Mouse (Mus musculus) midbrain, embryonic 15.5 days (tissue): ENCODE results near the gene Ush1g. TPM values are rescaled to one million over a fixed set of nuclear protein-coding genes. Genes with fewer than 3 reads are reported as not detected.

ENCODE experiments used
- ATAC-seq: fragments of 200-750 bp; cut with Nextera tagmentation; replicated peaks from 2 replicates; pipeline ENCODE4 v1.8.0; 2017; ENCODE audit warnings: moderate TSS enrichment
- H3K27ac ChIP-seq: fragments of 300-500 bp; sonication (generic); 2 replicates; pipeline ENCODE4 v1.5.1; 2015; ENCODE audit warnings: mild to moderate bottlenecking, inconsistent platforms
- H3K27me3 ChIP-seq: fragments of 300-500 bp; sonication (generic); replicated peaks from 2 replicates; pipeline ENCODE4 v1.6.1; 2015; ENCODE audit warnings: inconsistent platforms
- H3K36me3 ChIP-seq: fragments of 300-500 bp; sonication (generic); replicated peaks from 2 replicates; pipeline ENCODE4 v1.6.1; 2015; ENCODE audit warnings: inconsistent platforms
- H3K4me1 ChIP-seq: fragments of 300-500 bp; sonication (generic); 2 replicates; pipeline ENCODE4 v1.6.1; 2015; ENCODE audit warnings: inconsistent platforms
- H3K4me2 ChIP-seq: fragments of 300-500 bp; sonication (generic); 2 replicates; pipeline ENCODE4 v1.6.1; 2015; ENCODE audit warnings: inconsistent platforms, mild to moderate bottlenecking, moderate library complexity
- H3K4me3 ChIP-seq: fragments of 300-500 bp; sonication (generic); 2 replicates; pipeline ENCODE4 v1.5.1; 2015; ENCODE audit warnings: mild to moderate bottlenecking, inconsistent platforms
- H3K9ac ChIP-seq: fragments of 300-500 bp; sonication (generic); 2 replicates; pipeline ENCODE4 v1.6.1; 2015; ENCODE audit warnings: mild to moderate bottlenecking, inconsistent platforms
- H3K9me3 ChIP-seq: fragments of 300-500 bp; sonication (generic); 2 replicates; pipeline ENCODE4 v1.6.1; 2016; ENCODE audit warnings: inconsistent platforms
- WGBS: fragments of 180-500 bp; shearing (Covaris S2); methylation state at CpG from one replicate; pipeline ENCODE4 v1.1.7; 2015; ENCODE audit warnings: mixed read lengths; 5-methylcytosine and 5-hydroxymethylcytosine counted together
- polyA plus RNA-seq: library from polyadenylated mRNA; unstranded; fragments of >200 nt; fragmentation: Nextera tagmentation; extraction: Ambion mirVana; gene quantifications from 2 replicates; pipeline ENCODE4 v1.2.1, GENCODE M21; 2015

Ush1g gene
- polyA plus RNA-seq, 1 experiment from 2014 or later: 0.09 TPM

GRCm38 (mm10) chr11:115274178-115274577 lies 47.7 kb downstream of the Ush1g start:
- WGBS: 85% methylated on average over 7 of the region's 7 CpGs
- Histone ChIP-seq H3K36me3 (0 out of 2 replicates have a peak, but pooled peaks cover 3% of the 10 kb centered on the region), H3K4me1 (peaks cover 21% of the 10 kb centered on the region), H3K27me3 (peaks cover 2% of the 10 kb centered on the region; the same call in 1 of the 2 replicates), H3K4me2 (no peak overlapping the region), H3K9me3 (no peaks in the 10 kb centered on the region), H3K4me3 (no peak overlapping the region), H3K27ac (no peak overlapping the region), H3K9ac (no peak overlapping the region)
- ATAC-seq: no peak

GRCm38 (mm10) chr11:115273735-115274134 lies 48.1 kb downstream of the Ush1g start:
- 0 out of 2 replicates have a peak, but pooled peaks cover 7% of the 10 kb centered on the region for H3K36me3 ChIP-seq
- no peak overlapping the region for H3K9ac ChIP-seq
- WGBS: 70% methylated on average over 7 of the region's 7 CpGs
- peaks cover 21% of the 10 kb centered on the region for H3K4me1 ChIP-seq
- no peak overlapping the region for H3K27ac ChIP-seq
- peaks cover 5% of the 10 kb centered on the region; the same call in 1 of the 2 replicates for H3K27me3 ChIP-seq
- H3K4me2 ChIP-seq: no peak overlapping the region
- H3K9me3 ChIP-seq: no peaks in the 10 kb centered on the region
- H3K4me3 ChIP-seq: no peak overlapping the region
- no peak for ATAC-seq

GRCm38 (mm10) chr11:115272894-115273498 lies 48.8 kb downstream of the Ush1g start:
- H3K9ac ChIP-seq: no peak overlapping the region
- peaks cover 21% of the 10 kb centered on the region for H3K4me1 ChIP-seq
- ATAC-seq: no peak
- no peak overlapping the region for H3K27ac ChIP-seq
- H3K36me3 ChIP-seq: 0 out of 2 replicates have a peak, but pooled peaks cover 7% of the 10 kb centered on the region
- H3K4me2 ChIP-seq: no peak overlapping the region
- no peak overlapping the region for H3K4me3 ChIP-seq
- 64% methylated on average over 10 of the region's 10 CpGs for WGBS
- H3K27me3 ChIP-seq: peaks cover 12% of the 10 kb centered on the region
- no peaks in the 10 kb centered on the region for H3K9me3 ChIP-seq

GRCm38 (mm10) chr11:115271481-115271880 lies 50.4 kb downstream of the Ush1g start:
- WGBS: 72% methylated on average over 10 of the region's 10 CpGs
- H3K27me3 ChIP-seq: peaks cover 27% of the 10 kb centered on the region
- 0 out of 2 replicates have a peak, but pooled peaks cover 7% of the 10 kb centered on the region for H3K36me3 ChIP-seq
- no peak overlapping the region for H3K9ac ChIP-seq
- H3K9me3 ChIP-seq: no peaks in the 10 kb centered on the region
- peaks cover 25% of the 10 kb centered on the region for H3K4me1 ChIP-seq
- ATAC-seq: no peak
- H3K4me3 ChIP-seq: no peak overlapping the region
- H3K27ac ChIP-seq: no peak overlapping the region
- no peak overlapping the region for H3K4me2 ChIP-seq

- no peak overlapping the region for H3K4me3 ChIP-seq
- no peak overlapping the region for H3K27ac ChIP-seq
- WGBS: 83% methylated on average over 9 of the region's 9 CpGs
- H3K27me3 ChIP-seq: peaks cover 31% of the 10 kb centered on the region
- H3K36me3 ChIP-seq: 0 out of 2 replicates have a peak, but pooled peaks cover 7% of the 10 kb centered on the region
- no peak overlapping the region for H3K4me2 ChIP-seq
- H3K9ac ChIP-seq: no peak overlapping the region
- no peak for ATAC-seq
- peaks cover 26% of the 10 kb centered on the region for H3K4me1 ChIP-seq
- H3K9me3 ChIP-seq: no peaks in the 10 kb centered on the region
These were observed 50.8 kb downstream of the Ush1g start for GRCm38 (mm10) chr11:115271052-115271451.

- H3K9ac ChIP-seq: no peak overlapping the region
- H3K4me1 ChIP-seq: peaks cover 26% of the 10 kb centered on the region
- peaks cover 39% of the 10 kb centered on the region for H3K27me3 ChIP-seq
- 0 out of 2 replicates have a peak, but pooled peaks have one; percentile 6 for ATAC-seq
- no peaks in the 10 kb centered on the region for H3K9me3 ChIP-seq
- no peak overlapping the region for H3K4me3 ChIP-seq
- H3K27ac ChIP-seq: no peak overlapping the region
- H3K36me3 ChIP-seq: 0 out of 2 replicates have a peak, but pooled peaks cover 7% of the 10 kb centered on the region
- no peak overlapping the region for H3K4me2 ChIP-seq
- 33% methylated on average over 19 of the region's 19 CpGs for WGBS
These were observed 51.5 kb downstream of the Ush1g start for GRCm38 (mm10) chr11:115270148-115270861.

- Histone ChIP-seq H3K9ac (no peak overlapping the region), H3K27ac (no peak overlapping the region), H3K4me1 (peaks cover 29% of the 10 kb centered on the region), H3K4me3 (no peak overlapping the region), H3K9me3 (no peaks in the 10 kb centered on the region), H3K4me2 (no peak overlapping the region), H3K27me3 (peaks cover 47% of the 10 kb centered on the region), H3K36me3 (0 out of 2 replicates have a peak, but pooled peaks cover 7% of the 10 kb centered on the region)
- ATAC-seq: no peak
- WGBS: 93% methylated on average over 27 of the region's 27 CpGs
These were observed 52.3 kb downstream of the Ush1g start for GRCm38 (mm10) chr11:115269330-115270066.

GRCm38 (mm10) chr11:115267958-115268357 lies 53.9 kb downstream of the Ush1g start:
- Histone ChIP-seq H3K4me2 (no peak overlapping the region), H3K4me3 (no peak overlapping the region), H3K36me3 (0 out of 2 replicates have a peak, but pooled peaks cover 7% of the 10 kb centered on the region), H3K4me1 (peaks cover 29% of the 10 kb centered on the region), H3K9me3 (no peaks in the 10 kb centered on the region), H3K9ac (no peak overlapping the region), H3K27ac (no peak overlapping the region), H3K27me3 (peaks cover 55% of the 10 kb centered on the region)
- WGBS: 81% methylated on average over 11 of the region's 11 CpGs
- ATAC-seq: no peak

- no peak within 1 kb of the TSS for H3K9ac ChIP-seq
- 6% methylated on average over 48 of the region's 50 CpGs for WGBS
- H3K27me3 ChIP-seq: peaks cover 62% of the 10 kb centered on the region
These were observed 54.6 kb downstream of the Ush1g start, which contains the start of gene Grin2c for GRCm38 (mm10) chr11:115267061-115267883. Gene Grin2c, minus strand, starts transcription at chr11:115267243.

GRCm38 (mm10) chr11:115266400-115266778 lies 55.5 kb downstream of the Ush1g start:
- H3K9ac ChIP-seq: no peak overlapping the region
- peak overlapping the region; percentile 58 for H3K4me2 ChIP-seq
- H3K9me3 ChIP-seq: no peaks in the 10 kb centered on the region
- peak overlapping the region; percentile 33 for H3K4me3 ChIP-seq
- ATAC-seq: no peak
- H3K27ac ChIP-seq: no peak overlapping the region
- peaks cover 70% of the 10 kb centered on the region for H3K27me3 ChIP-seq
- peaks cover 29% of the 10 kb centered on the region for H3K4me1 ChIP-seq
- under 1% methylated on average over 22 of the region's 22 CpGs for WGBS
- 0 out of 2 replicates have a peak, but pooled peaks cover 7% of the 10 kb centered on the region for H3K36me3 ChIP-seq

More at GRCm38 (mm10) chr11:115267061-115267883, 54.6 kb downstream of the Ush1g start, which contains the start of gene Grin2c:
- Histone ChIP-seq H3K9me3 (no peaks in the 10 kb centered on the region), H3K4me2 (peak within 1 kb of the TSS; percentile 58), H3K4me3 (peak within 1 kb of the TSS; percentile 33), H3K4me1 (peaks cover 29% of the 10 kb centered on the region), H3K27ac (no peak within 1 kb of the TSS), H3K36me3 (0 out of 2 replicates have a peak, but pooled peaks cover 7% of the 10 kb centered on the region)
- ATAC-seq: no peak

- Histone ChIP-seq H3K36me3 (0 out of 2 replicates have a peak, but pooled peaks cover 7% of the 10 kb centered on the region), H3K4me1 (peaks cover 29% of the 10 kb centered on the region), H3K27me3 (peaks cover 75% of the 10 kb centered on the region), H3K9me3 (no peaks in the 10 kb centered on the region), H3K4me3 (peak overlapping the region; percentile 33; the same call in 1 of the 2 replicates), H3K9ac (no peak overlapping the region), H3K4me2 (peak overlapping the region; percentile 58), H3K27ac (no peak overlapping the region)
- 2% methylated on average over 20 of the region's 20 CpGs for WGBS
- no peak for ATAC-seq
These were observed 56.0 kb downstream of the Ush1g start for GRCm38 (mm10) chr11:115265771-115266399.
